Mouse (Mus musculus): ENCODE data around the gene Tinagl1. TPM values are rescaled to one million over a fixed set of nuclear protein-coding genes. Genes with fewer than 3 reads are reported as not detected.

Gene Tinagl1
- polyA plus RNA-seq, 1 experiment from 2014 or later, result 5.1 TPM

DNA sequence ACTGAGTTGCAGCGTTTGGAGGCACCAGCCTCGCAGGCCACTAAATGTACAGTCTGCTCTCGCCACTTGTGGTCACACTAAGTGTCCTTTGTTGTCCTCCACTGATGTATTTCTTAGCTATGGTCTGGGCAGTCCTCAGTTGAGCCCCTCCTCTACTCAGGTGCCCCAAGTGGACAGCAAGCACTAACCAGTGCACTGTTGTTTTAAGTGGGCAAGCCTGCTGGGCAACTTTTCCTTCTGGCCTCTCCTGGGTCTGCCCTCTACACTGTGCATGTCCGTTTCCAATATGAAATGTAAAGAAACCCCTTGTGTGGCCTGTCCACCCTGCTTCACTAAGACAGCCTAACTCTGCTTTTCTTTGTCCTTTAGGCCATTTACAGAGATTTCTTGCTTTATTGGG is 50.8 kb downstream of the Tinagl1 start:
- ATAC-seq (ENCODE audit: low FRiP score) (no peak), DNase-seq (ENCODE audit: low spot score, missing footprints) (no peak)
- no peak overlapping the region for H3K9ac ChIP-seq (ENCODE audit: low read length)
- 88% methylated on average over 4 of the region's 4 CpGs for WGBS
- no peaks in the 10 kb centered on the region for H3K4me1 ChIP-seq (ENCODE audit: control insufficient read depth, insufficient read depth, low read length)
- H3K4me2 ChIP-seq, result no peak overlapping the region
- H3K27me3 ChIP-seq (ENCODE audit: control insufficient read depth, insufficient read depth, low read length), result no peaks in the 10 kb centered on the region
- no peaks in the 10 kb centered on the region for H3K9me3 ChIP-seq (ENCODE audit: control insufficient read depth, low read length)
- no peak overlapping the region for H3K27ac ChIP-seq (ENCODE audit: low read depth, low read length)
- H3K36me3 ChIP-seq (ENCODE audit: control insufficient read depth, insufficient read depth, low read length), result peaks cover 3% of the 10 kb centered on the region
- H3K4me3 ChIP-seq (ENCODE audit: low read depth, low read length), result no peak overlapping the region

DNA sequence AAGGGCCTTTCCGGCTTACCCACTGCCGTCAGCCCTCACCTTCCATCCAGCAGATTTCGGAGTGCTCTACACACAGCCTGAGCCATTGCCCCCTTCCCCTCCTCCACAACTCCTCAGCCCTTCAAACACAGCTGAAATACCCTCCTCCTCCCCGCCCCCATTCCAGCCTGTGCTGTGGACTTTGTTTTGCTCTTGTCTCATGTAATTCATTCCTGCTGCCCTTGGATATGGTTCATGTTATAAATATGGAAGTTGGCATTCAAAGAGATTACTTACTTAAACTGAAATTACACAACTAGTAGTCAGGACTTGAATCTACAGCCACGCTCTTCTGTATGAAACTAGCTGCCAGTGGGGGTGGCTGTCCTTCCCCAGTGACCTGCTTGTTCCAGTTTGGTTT is 51.9 kb downstream of the Tinagl1 start:
- WGBS, result 93% methylated on average over 5 of the region's 5 CpGs
- DNase-seq (ENCODE audit: low spot score, missing footprints), result no peak
- Histone ChIP-seq H3K9me3 (ENCODE audit: control insufficient read depth, low read length) (no peaks in the 10 kb centered on the region), H3K4me1 (ENCODE audit: control insufficient read depth, insufficient read depth, low read length) (no peaks in the 10 kb centered on the region), H3K4me3 (ENCODE audit: low read depth, low read length) (no peak overlapping the region), H3K4me2 (no peak overlapping the region), H3K36me3 (ENCODE audit: control insufficient read depth, insufficient read depth, low read length) (peaks cover 3% of the 10 kb centered on the region), H3K27me3 (ENCODE audit: control insufficient read depth, insufficient read depth, low read length) (no peaks in the 10 kb centered on the region), H3K9ac (ENCODE audit: low read length) (no peak overlapping the region), H3K27ac (ENCODE audit: low read depth, low read length) (no peak overlapping the region)
- no peak for ATAC-seq (ENCODE audit: low FRiP score)

DNA sequence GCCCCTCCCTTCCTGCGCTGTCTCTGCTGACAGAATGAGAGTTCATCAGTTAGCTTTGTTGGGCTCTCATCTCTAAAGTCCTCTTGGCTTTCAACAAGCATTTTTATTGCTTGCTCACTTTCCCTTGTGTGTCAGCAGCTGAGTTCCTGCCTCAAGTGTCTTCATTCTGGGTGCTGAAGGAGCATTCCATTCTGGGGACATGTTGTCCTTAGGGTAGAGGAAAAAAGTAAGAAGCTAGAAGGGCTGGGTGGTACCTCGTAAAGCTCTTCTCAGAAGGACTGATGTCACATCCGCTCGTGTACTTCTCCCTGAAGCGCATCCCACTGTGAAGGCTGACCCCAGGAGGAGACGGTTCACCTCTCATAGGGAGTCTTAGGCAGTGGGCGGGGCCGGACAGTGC is 53.4 kb downstream of the Tinagl1 start:
- no peaks in the 10 kb centered on the region; the same call in 1 of the 2 replicates for H3K36me3 ChIP-seq (ENCODE audit: control insufficient read depth, insufficient read depth, low read length)
- no peaks in the 10 kb centered on the region for H3K4me1 ChIP-seq (ENCODE audit: control insufficient read depth, insufficient read depth, low read length)
- H3K27ac ChIP-seq (ENCODE audit: low read depth, low read length), result no peak overlapping the region
- DNase-seq (ENCODE audit: low spot score, missing footprints), result no peak
- H3K9ac ChIP-seq (ENCODE audit: low read length), result no peak overlapping the region
- 68% methylated on average over 8 of the region's 8 CpGs for WGBS
- H3K27me3 ChIP-seq (ENCODE audit: control insufficient read depth, insufficient read depth, low read length), result no peaks in the 10 kb centered on the region
- no peaks in the 10 kb centered on the region for H3K9me3 ChIP-seq (ENCODE audit: control insufficient read depth, low read length)
- H3K4me2 ChIP-seq, result no peak overlapping the region
- no peak overlapping the region for H3K4me3 ChIP-seq (ENCODE audit: low read depth, low read length)
- no peak for ATAC-seq (ENCODE audit: low FRiP score)

DNA sequence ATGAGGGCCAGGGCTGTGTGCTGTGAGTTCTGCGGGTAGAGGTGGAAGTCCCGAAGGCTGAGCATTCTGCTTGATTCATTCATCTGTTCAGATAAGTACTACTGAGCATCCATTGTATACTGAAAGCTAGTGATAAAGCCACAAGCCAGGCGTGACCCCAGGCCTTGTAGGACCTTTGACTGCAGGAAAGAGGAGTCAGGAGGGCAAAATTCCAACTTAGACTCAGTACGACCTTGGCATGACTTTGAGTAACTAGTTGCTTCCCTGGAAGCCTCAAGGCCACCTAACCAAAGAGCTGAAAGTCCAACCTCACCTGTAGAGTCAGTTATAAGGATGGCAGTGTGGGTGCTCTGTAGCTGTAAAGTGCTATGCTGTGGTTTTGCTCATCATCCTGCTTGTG is 54.2 kb downstream of the Tinagl1 start:
- 75% methylated on average over 4 of the region's 4 CpGs for WGBS
- H3K4me1 ChIP-seq (ENCODE audit: control insufficient read depth, insufficient read depth, low read length), result no peaks in the 10 kb centered on the region
- DNase-seq (ENCODE audit: low spot score, missing footprints) (no peak), ATAC-seq (ENCODE audit: low FRiP score) (no peak)
- no peak overlapping the region for H3K4me3 ChIP-seq (ENCODE audit: low read depth, low read length)
- H3K27me3 ChIP-seq (ENCODE audit: control insufficient read depth, insufficient read depth, low read length), result no peaks in the 10 kb centered on the region
- H3K27ac ChIP-seq (ENCODE audit: low read depth, low read length), result no peak overlapping the region
- no peaks in the 10 kb centered on the region; the same call in 1 of the 2 replicates for H3K36me3 ChIP-seq (ENCODE audit: control insufficient read depth, insufficient read depth, low read length)
- no peaks in the 10 kb centered on the region for H3K9me3 ChIP-seq (ENCODE audit: control insufficient read depth, low read length)
- no peak overlapping the region for H3K9ac ChIP-seq (ENCODE audit: low read length)
- no peak overlapping the region for H3K4me2 ChIP-seq

Other genes with a start within 250 kb of the Tinagl1 start
- gene Spocd1, start 245.9 kb downstream of the Tinagl1 start, polyA plus RNA-seq (2014; fragmentation: Nextera tagmentation; extraction: Ambion mirVana), result not detected in 2 replicates
- gene Adgrb2, start 190.3 kb downstream of the Tinagl1 start, polyA plus RNA-seq (2014; fragmentation: Nextera tagmentation; extraction: Ambion mirVana), result 2.3 and 3.0 TPM in 2 replicates
- 5.8 and 6.9 TPM in 2 replicates for gene Col16a1, start 127.3 kb downstream of the Tinagl1 start, polyA plus RNA-seq (2014; fragmentation: Nextera tagmentation; extraction: Ambion mirVana)
- 71.6 and 72.3 TPM in 2 replicates for gene Pef1, start 72.6 kb downstream of the Tinagl1 start, polyA plus RNA-seq (2014; fragmentation: Nextera tagmentation; extraction: Ambion mirVana)
- 0.14 and 0.18 TPM in 2 replicates for gene Hcrtr1, start 35.8 kb downstream of the Tinagl1 start, polyA plus RNA-seq (2014; fragmentation: Nextera tagmentation; extraction: Ambion mirVana)
- gene Gm853, start 47.3 kb upstream of the Tinagl1 start, polyA plus RNA-seq (2014; fragmentation: Nextera tagmentation; extraction: Ambion mirVana), result not detected in 2 replicates
- 44.0 and 50.9 TPM in 2 replicates for gene Serinc2, start 104.1 kb upstream of the Tinagl1 start, polyA plus RNA-seq (2014; fragmentation: Nextera tagmentation; extraction: Ambion mirVana)
- gene Fabp3, start 133.5 kb upstream of the Tinagl1 start, polyA plus RNA-seq (2014; fragmentation: Nextera tagmentation; extraction: Ambion mirVana), result 16.7 and 18.6 TPM in 2 replicates
- not detected in 2 replicates for gene Gm10570, start 133.6 kb upstream of the Tinagl1 start, polyA plus RNA-seq (2014; fragmentation: Nextera tagmentation; extraction: Ambion mirVana)
- gene Zcchc17, start 184.8 kb upstream of the Tinagl1 start, polyA plus RNA-seq (2014; fragmentation: Nextera tagmentation; extraction: Ambion mirVana), result 81.2 and 84.7 TPM in 2 replicates
- 220 and 223 TPM in 2 replicates for gene Snrnp40, start 185.0 kb upstream of the Tinagl1 start, polyA plus RNA-seq (2014; fragmentation: Nextera tagmentation; extraction: Ambion mirVana)